Mouse (Mus musculus): ENCODE measurements around the gene Rgs8.

Gene Rgs8

GRCm38 (mm10) chr1:153746728-153747127 is 93.9 kb downstream of the Rgs8 start:
- peak; percentile 74 for DNase-seq

GRCm38 (mm10) chr1:153747861-153748530 is 95.2 kb downstream of the Rgs8 start:
- no peak for DNase-seq

- no peak for DNase-seq
These were observed 95.7 kb downstream of the Rgs8 start for GRCm38 (mm10) chr1:153748549-153748948.

- DNase-seq, result peak; percentile 63
These were observed 96.5 kb downstream of the Rgs8 start, which contains the start of gene Rnasel for GRCm38 (mm10) chr1:153749211-153749801. Gene Rnasel (plus strand): TSS chr1:153749426.

All from right cerebral cortex, postnatal 14 days (tissue).